Mouse (Mus musculus) E14TG2a.4 (cell line): ENCODE data around the gene Soga1.

Experiments
- H3K27me3 ChIP-seq: 2 replicates; pipeline ENCODE4 v1.6.1; 2014; ENCODE audit warnings: low read length, control low read depth; ENCODE audit not compliant: insufficient read depth
- H3K36me3 ChIP-seq: 2 replicates; pipeline ENCODE4 v1.6.1; 2014; ENCODE audit warnings: low read length, control low read depth; ENCODE audit not compliant: insufficient read depth
- H3K4me1 ChIP-seq: replicated peaks from 2 replicates; pipeline ENCODE4 v1.6.1; 2014; ENCODE audit warnings: low read depth, low read length, control low read depth
- H3K4me3 ChIP-seq: replicated peaks from 2 replicates; pipeline ENCODE4 v1.5.1; 2014; ENCODE audit warnings: mild to moderate bottlenecking, low read length
- H3K9me3 ChIP-seq: 2 replicates; pipeline ENCODE4 v1.6.1; 2014; ENCODE audit warnings: low read length, control low read depth
- CTCF ChIP-seq: conservative IDR thresholded peaks from 2 replicates; pipeline ENCODE4 v1.5.1; 2014; ENCODE audit warnings: low read length
- NANOG ChIP-seq: IDR thresholded peaks from 2 replicates; pipeline ENCODE4 v1.6.1; 2014; ENCODE audit warnings: borderline replicate concordance, low read length, mixed read lengths
- POU5F1 ChIP-seq: IDR thresholded peaks from 2 replicates; pipeline ENCODE4 v1.6.1; 2014; ENCODE audit warnings: low read length, borderline replicate concordance

Soga1 gene

GRCm38 (mm10) chr2:157071556-157071955 lies 7.5 kb downstream of the Soga1 start:
- Histone ChIP-seq H3K4me3 (no peak overlapping the region), H3K4me1 (peaks cover 20% of the 10 kb centered on the region), H3K36me3 (no peaks in the 10 kb centered on the region), H3K9me3 (no peaks in the 10 kb centered on the region), H3K27me3 (peaks cover 16% of the 10 kb centered on the region)
- no peak for TF ChIP-seq POU5F1
- no peak for TF ChIP-seq NANOG
- no peak for TF ChIP-seq CTCF

DNA sequence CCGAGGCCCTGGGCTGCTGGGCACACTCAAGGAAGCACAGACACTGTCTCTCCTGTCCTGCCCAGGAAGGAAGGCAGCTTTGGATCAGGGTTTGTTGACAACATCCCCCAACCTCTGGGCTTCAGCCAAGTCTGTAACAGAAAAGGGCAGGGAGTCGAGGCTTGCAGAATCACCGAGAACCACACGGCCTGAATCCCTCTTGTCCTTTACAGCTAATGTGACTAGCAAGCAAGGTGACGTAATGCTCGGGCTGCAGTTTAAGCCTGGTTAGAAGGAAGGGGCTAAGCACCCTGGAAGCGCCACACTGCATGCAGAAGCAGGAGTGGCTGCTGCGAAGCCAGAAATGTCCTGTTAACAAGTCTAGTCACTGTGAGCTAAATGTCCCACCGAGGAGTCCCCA lies 8.7 kb downstream of the Soga1 start:
- Histone ChIP-seq H3K27me3 (peaks cover 5% of the 10 kb centered on the region; the same call in 1 of the 2 replicates), H3K9me3 (no peaks in the 10 kb centered on the region), H3K36me3 (no peaks in the 10 kb centered on the region), H3K4me1 (peaks cover 25% of the 10 kb centered on the region), H3K4me3 (no peak overlapping the region)
- TF ChIP-seq NANOG: no peak
- TF ChIP-seq POU5F1: no peak
- TF ChIP-seq CTCF: no peak

DNA sequence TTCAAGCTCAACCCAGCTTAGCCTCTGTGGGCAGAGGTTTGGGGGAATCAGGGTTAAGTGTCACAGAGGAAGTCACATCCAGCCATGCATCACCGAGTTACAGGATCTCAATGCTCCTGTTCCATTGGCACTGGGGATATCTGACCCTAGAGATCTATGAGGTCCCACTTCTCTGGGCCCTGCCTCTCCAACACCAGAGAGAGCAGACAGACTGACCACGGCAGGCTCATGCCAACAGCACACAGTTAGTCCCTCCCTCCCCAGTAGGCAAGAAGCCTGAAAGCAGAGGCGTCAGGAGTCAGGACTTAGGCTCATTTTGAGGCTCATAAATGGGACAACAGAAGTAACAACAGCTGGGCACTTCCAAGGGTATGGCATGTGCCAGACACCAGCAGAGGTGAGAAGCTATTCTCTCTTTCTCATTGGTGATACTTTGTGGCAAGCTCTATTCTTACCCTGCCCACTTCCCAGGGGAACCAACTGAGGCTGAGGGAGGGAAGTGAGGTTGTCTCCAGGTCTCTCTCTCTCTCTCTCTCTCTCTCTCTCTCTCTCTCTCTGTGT lies 9.2 kb downstream of the Soga1 start:
- Histone ChIP-seq H3K9me3 (no peaks in the 10 kb centered on the region), H3K4me3 (no peak overlapping the region), H3K27me3 (peaks cover 3% of the 10 kb centered on the region; the same call in 1 of the 2 replicates), H3K4me1 (peaks cover 28% of the 10 kb centered on the region), H3K36me3 (no peaks in the 10 kb centered on the region)
- no peak for TF ChIP-seq CTCF

GRCm38 (mm10) chr2:157069355-157069735 lies 9.7 kb downstream of the Soga1 start:
- no peak for TF ChIP-seq CTCF
- TF ChIP-seq POU5F1: no peak
- no peak for TF ChIP-seq NANOG
- H3K36me3 ChIP-seq: no peaks in the 10 kb centered on the region
- H3K27me3 ChIP-seq: peaks cover 3% of the 10 kb centered on the region; the same call in 1 of the 2 replicates
- peaks cover 26% of the 10 kb centered on the region for H3K4me1 ChIP-seq
- H3K9me3 ChIP-seq: no peaks in the 10 kb centered on the region
- no peak overlapping the region for H3K4me3 ChIP-seq

DNA sequence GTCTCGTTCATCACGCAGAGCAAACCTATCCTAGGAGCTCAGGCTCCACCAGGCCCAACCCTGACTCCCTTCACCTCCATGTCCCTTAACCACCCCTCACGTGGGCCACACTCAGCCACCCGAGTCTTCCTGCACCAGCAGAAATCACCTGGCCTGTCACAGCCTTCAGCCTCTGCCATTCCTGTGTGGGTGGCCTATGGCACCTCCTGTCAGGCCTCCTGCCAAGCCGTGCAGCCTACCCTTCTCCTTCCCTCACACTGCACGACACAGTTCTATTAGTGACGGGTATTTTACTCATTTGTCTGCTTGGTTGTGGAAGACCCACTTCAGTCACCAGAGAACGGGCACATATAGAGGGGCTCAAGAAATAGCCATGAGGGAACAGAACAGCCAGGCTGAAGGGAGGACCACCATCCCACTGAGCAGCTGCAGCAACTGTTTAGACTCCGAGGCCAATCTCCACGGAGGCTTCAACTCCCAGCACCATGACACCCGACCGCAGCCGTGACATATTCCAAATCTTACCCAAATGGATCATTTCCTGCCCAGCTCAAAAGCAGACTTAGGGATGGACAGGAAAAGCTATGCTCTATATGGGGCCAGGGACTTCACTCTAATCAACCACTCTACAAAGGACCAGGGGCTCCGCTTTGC lies 10.2 kb downstream of the Soga1 start:
- H3K4me1 ChIP-seq: peaks cover 26% of the 10 kb centered on the region

GRCm38 (mm10) chr2:157066731-157067430 lies 12.2 kb downstream of the Soga1 start:
- TF ChIP-seq POU5F1 (no peak), CTCF (no peak), NANOG (no peak)
- Histone ChIP-seq H3K36me3 (no peaks in the 10 kb centered on the region), H3K4me1 (peaks cover 27% of the 10 kb centered on the region), H3K9me3 (no peaks in the 10 kb centered on the region), H3K27me3 (peaks cover 3% of the 10 kb centered on the region; the same call in 1 of the 2 replicates), H3K4me3 (no peak overlapping the region)

More for the DNA sequence above, 10.2 kb downstream of the Soga1 start:
- no peak overlapping the region for H3K4me3 ChIP-seq
- no peak for TF ChIP-seq CTCF
- TF ChIP-seq NANOG: no peak
- no peak for TF ChIP-seq POU5F1
- no peaks in the 10 kb centered on the region for H3K9me3 ChIP-seq
- H3K36me3 ChIP-seq: no peaks in the 10 kb centered on the region
- peaks cover 3% of the 10 kb centered on the region; the same call in 1 of the 2 replicates for H3K27me3 ChIP-seq

GRCm38 (mm10) chr2:157065879-157066226 lies 13.2 kb downstream of the Soga1 start:
- H3K4me1 ChIP-seq: peaks cover 27% of the 10 kb centered on the region
- H3K4me3 ChIP-seq: no peak overlapping the region
- H3K36me3 ChIP-seq: no peaks in the 10 kb centered on the region
- H3K27me3 ChIP-seq: no peaks in the 10 kb centered on the region; the same call in 1 of the 2 replicates
- TF ChIP-seq NANOG (no peak), CTCF (no peak), POU5F1 (no peak)
- H3K9me3 ChIP-seq: no peaks in the 10 kb centered on the region

DNA sequence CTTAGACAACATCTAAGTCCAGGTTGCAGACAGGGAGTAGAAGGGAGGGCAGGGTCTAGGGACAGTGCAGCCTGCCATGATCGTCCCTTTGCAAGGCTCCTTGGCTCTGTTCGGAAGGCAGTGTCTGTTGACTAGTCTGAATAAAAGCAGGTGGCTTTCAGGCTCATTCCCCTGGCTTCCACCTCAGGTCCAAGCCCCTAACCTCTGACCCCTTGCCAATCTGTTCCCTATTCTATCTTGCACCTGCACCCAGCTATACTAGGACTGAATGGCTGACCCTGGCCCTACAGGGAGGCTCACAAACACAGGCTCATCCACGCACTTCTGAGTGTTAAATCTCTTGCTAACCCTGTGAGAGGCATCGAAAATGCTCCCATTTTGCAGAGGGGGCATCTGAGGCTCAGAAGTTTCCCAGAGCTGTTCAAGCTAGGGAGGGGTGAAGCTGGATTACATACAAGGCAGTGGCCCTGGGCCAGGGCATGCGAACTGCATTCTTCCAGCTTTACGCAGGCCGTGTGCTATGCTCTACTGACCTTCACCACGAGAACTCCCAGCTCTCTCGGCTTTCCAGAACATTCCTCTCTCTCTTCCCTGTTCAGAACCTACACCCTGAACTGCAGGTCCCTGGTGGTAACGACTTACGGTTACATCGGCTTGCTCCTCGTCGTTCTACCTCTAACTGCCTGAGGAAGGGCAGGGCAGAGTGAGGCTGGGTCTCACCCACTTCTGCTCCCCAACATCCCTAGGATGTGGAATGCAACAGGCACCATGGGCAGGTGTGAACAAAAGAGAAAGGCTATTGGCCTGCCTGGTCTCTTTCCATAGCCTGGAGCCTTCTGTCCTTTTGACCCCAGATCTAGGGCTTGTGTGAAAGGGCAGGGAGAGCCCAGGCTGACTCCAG lies 13.8 kb downstream of the Soga1 start:
- Histone ChIP-seq H3K4me3 (no peak overlapping the region), H3K36me3 (no peaks in the 10 kb centered on the region), H3K27me3 (no peaks in the 10 kb centered on the region; the same call in 1 of the 2 replicates), H3K9me3 (no peaks in the 10 kb centered on the region), H3K4me1 (peaks cover 33% of the 10 kb centered on the region)
- no peak for TF ChIP-seq POU5F1
- TF ChIP-seq NANOG: no peak
- TF ChIP-seq CTCF: no peak
